ENCODE assay signal across 8 mouse cellular contexts in the genomic region with DNA sequence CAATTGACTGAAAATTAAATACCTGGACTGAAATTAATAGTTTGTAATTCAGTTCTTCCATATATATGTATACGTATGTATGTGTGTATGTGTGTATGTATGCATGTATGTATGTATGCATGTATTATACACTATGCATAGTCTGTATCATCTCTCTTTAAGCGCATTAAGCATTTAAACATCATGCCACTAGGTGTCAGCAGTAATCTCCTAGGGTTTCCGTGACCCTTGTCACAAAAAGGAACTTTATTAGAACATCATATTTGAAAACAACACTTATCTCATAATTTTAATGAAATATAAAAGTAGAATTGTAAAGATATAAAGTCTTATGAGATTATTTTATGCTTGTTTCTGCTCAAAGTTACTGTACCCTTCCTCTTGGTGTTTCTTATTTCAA.
DNase-seq lines count a peak whose midpoint lies in the region; ATAC-seq and TF ChIP-seq lines count a peak whose summit lies in the region.

No protein-coding gene starts in this region.

- H3K4me1 ChIP-seq in cerebellum, adult 2 months (ENCODE audit: control insufficient read depth, insufficient read depth, low read length), result peaks cover 2% of the 10 kb centered on the region; the same call in 1 of the 2 replicates
- no peaks in the 10 kb centered on the region for H3K4me1 ChIP-seq in liver, adult 2 months (ENCODE audit: control insufficient read depth, insufficient read depth, low read length)
- no peaks in the 10 kb centered on the region for H3K4me1 ChIP-seq in liver, embryonic 11.5 days (replicated peaks; ENCODE audit: control insufficient read depth, insufficient read depth, low read length)

- TF ChIP-seq POLR2A in cerebellum, adult 2 months (IDR thresholded peaks at IDR 0.05; ENCODE audit: borderline replicate concordance, insufficient read depth, low read length), result no peak
- no peak for TF ChIP-seq POLR2A in liver, adult 2 months (IDR thresholded peaks at IDR 0.05; ENCODE audit: extremely low read depth, insufficient read depth, low read length)

- no peak overlapping the region for H3K4me2 ChIP-seq in liver, embryonic 11.5 days

- H3K79me2 ChIP-seq in liver, adult 2 months (ENCODE audit: control insufficient read depth, insufficient read depth, low read length), result no peaks in the 10 kb centered on the region

- no peaks in the 10 kb centered on the region for H3K9me3 ChIP-seq in liver, embryonic 11.5 days (ENCODE audit: control insufficient read depth, low read length)

- no peaks in the 10 kb centered on the region for H3K27me3 ChIP-seq in cerebellum, adult 2 months (ENCODE audit: control insufficient read depth, insufficient read depth, low read length)
- no peaks in the 10 kb centered on the region for H3K27me3 ChIP-seq in liver, adult 2 months (ENCODE audit: control insufficient read depth, insufficient read depth, low read length)
- no peaks in the 10 kb centered on the region for H3K27me3 ChIP-seq in liver, embryonic 11.5 days (replicated peaks; ENCODE audit: control insufficient read depth, insufficient read depth, low read length)

- no peak for ATAC-seq in liver, embryonic 11.5 days (replicated peaks; ENCODE audit: low FRiP score)
- peak; percentile 64; the same call in 1 of the 2 replicates for ATAC-seq in neutrophil, adult 5-6 weeks (ENCODE audit: extremely low read depth, insufficient number of reproducible peaks, low FRiP score, poor library complexity, severe bottlenecking)

- peak; percentile 37 to 46 for DNase-seq in cerebellum, postnatal 14 days
- no peak for DNase-seq in cerebellum, adult 2 months
- DNase-seq in liver, adult 2 months (ENCODE audit: extremely low read depth, low read depth, low spot score), result peak; percentile 8
- DNase-seq in liver, embryonic 11.5 days (ENCODE audit: low spot score), result no peak
- peak; percentile 24 for DNase-seq in c-Kit-positive CD71-positive TER-119-positive erythroid progenitor cells, embryonic 14.5 days (ENCODE audit: low spot score)
- no peak for DNase-seq in urinary bladder, adult 18-20 months (ENCODE audit: low spot score in 2 of 2)
- DNase-seq in cerebellum, adult 11-12 months, result no peak

- TF ChIP-seq CTCF in cerebellum, adult 2 months (IDR thresholded peaks at IDR 0.05; ENCODE audit: borderline replicate concordance, insufficient read depth, low read depth, low read length), result no peak
- no peak for TF ChIP-seq CTCF in liver, adult 2 months (IDR thresholded peaks at IDR 0.05; ENCODE audit: low read depth, low read length)

- H3K9ac ChIP-seq in liver, adult 2 months (ENCODE audit: low read depth, low read length), result no peak overlapping the region
- H3K9ac ChIP-seq in liver, embryonic 11.5 days (ENCODE audit: low read depth, low read length), result no peak overlapping the region

- no peak overlapping the region for H3K4me3 ChIP-seq in cerebellum, adult 2 months (replicated peaks; ENCODE audit: insufficient read depth, low read depth, low read length)
- no peak overlapping the region for H3K4me3 ChIP-seq in liver, adult 2 months (ENCODE audit: insufficient read depth, low read depth, low read length)
- H3K4me3 ChIP-seq in liver, embryonic 11.5 days (ENCODE audit: low read depth, low read length), result no peak overlapping the region

- 50% methylated on average over 3 of the region's 3 CpGs for WGBS in cerebellum, adult 2 months
- WGBS in liver, adult 2 months, result 34% methylated on average over 3 of the region's 3 CpGs
- 35% methylated on average over 3 of the region's 3 CpGs for WGBS in liver, embryonic 11.5 days

- no peak overlapping the region for H3K27ac ChIP-seq in cerebellum, adult 2 months (ENCODE audit: insufficient read depth, low read length)
- no peak overlapping the region for H3K27ac ChIP-seq in liver, adult 2 months (replicated peaks; ENCODE audit: insufficient read depth, low read depth, low read length)
- H3K27ac ChIP-seq in liver, embryonic 11.5 days (ENCODE audit: low read depth, low read length), result no peak overlapping the region

- no peaks in the 10 kb centered on the region for H3K36me3 ChIP-seq in liver, adult 2 months (ENCODE audit: control insufficient read depth, insufficient read depth, low read length)
- H3K36me3 ChIP-seq in liver, embryonic 11.5 days (ENCODE audit: control insufficient read depth, insufficient read depth, low read length), result no peaks in the 10 kb centered on the region

Comparison
In these comparisons a context has a peak if more than half of its experiments do, and no peak if none do; other contexts are left out.
1. DNase-seq: peak in cerebellum, postnatal 14 days (2 of 2), liver, adult 2 months (single experiment) and c-Kit-positive CD71-positive TER-119-positive erythroid progenitor cells, embryonic 14.5 days (single experiment); none in cerebellum, adult 2 months (0 of 2), liver, embryonic 11.5 days (single experiment), urinary bladder, adult 18-20 months (0 of 2) and cerebellum, adult 11-12 months (single experiment).